Mouse (Mus musculus) mature B cell (primary cell): ENCODE measurements around the gene Mrgprf.

Experiments
- in situ Hi-C: fragments of 300-500 bp; cut with MboI; formaldehyde crosslinking; loops from 2 replicates; pipeline ENCODE4 v1.14.3; 2019

The Mrgprf gene

GRCm38 (mm10) chr7:145300321-145301007 lies at the start of gene Mrgprf:
TSS of gene Mrgprf (plus strand) at chr7:145300828.
- in situ Hi-C loops: no loop called here

GRCm38 (mm10) chr7:145252715-145253476 lies 47.7 kb upstream of the Mrgprf start:
- in situ Hi-C loops: no loop called here

- in situ Hi-C loops: no loop called here
Observed at GRCm38 (mm10) chr7:145253986-145254630, 46.5 kb upstream of the Mrgprf start.

- in situ Hi-C loops: no loop called here
Observed at GRCm38 (mm10) chr7:145256092-145256491, 44.5 kb upstream of the Mrgprf start.

- in situ Hi-C loops: no loop called here
Observed at GRCm38 (mm10) chr7:145264202-145264601, 36.4 kb upstream of the Mrgprf start.

GRCm38 (mm10) chr7:145266011-145266410 lies 34.6 kb upstream of the Mrgprf start:
- in situ Hi-C loops: no loop called here

GRCm38 (mm10) chr7:145268890-145269289 lies 31.7 kb upstream of the Mrgprf start:
- in situ Hi-C loops: no loop called here

GRCm38 (mm10) chr7:145270955-145271354 lies 29.7 kb upstream of the Mrgprf start:
- in situ Hi-C loops: no loop called here

- in situ Hi-C loops: no loop called here
Observed at GRCm38 (mm10) chr7:145275488-145275887, 25.1 kb upstream of the Mrgprf start.

GRCm38 (mm10) chr7:145281396-145281795 lies 19.2 kb upstream of the Mrgprf start:
- in situ Hi-C loops: no loop called here

GRCm38 (mm10) chr7:145283041-145283440 lies 17.6 kb upstream of the Mrgprf start:
- in situ Hi-C loops: no loop called here

GRCm38 (mm10) chr7:145283487-145284187 lies 17.0 kb upstream of the Mrgprf start, which contains the start of gene Tpcn2:
TSS of gene Tpcn2 (minus strand) at chr7:145284011.
- in situ Hi-C loops: no loop called here

GRCm38 (mm10) chr7:145284293-145284692 lies 16.3 kb upstream of the Mrgprf start:
- in situ Hi-C loops: no loop called here

GRCm38 (mm10) chr7:145285476-145285875 lies 15.2 kb upstream of the Mrgprf start:
- in situ Hi-C loops: no loop called here

GRCm38 (mm10) chr7:145287410-145287809 lies 13.2 kb upstream of the Mrgprf start:
- in situ Hi-C loops: no loop called here

- in situ Hi-C loops: no loop called here
Observed at GRCm38 (mm10) chr7:145289302-145289701, 11.3 kb upstream of the Mrgprf start.

GRCm38 (mm10) chr7:145291847-145292246 lies 8.8 kb upstream of the Mrgprf start:
- in situ Hi-C loops: no loop called here

- in situ Hi-C loops: no loop called here
Observed at GRCm38 (mm10) chr7:145292726-145293125, 7.9 kb upstream of the Mrgprf start.

- in situ Hi-C loops: no loop called here
Observed at GRCm38 (mm10) chr7:145293859-145294258, 6.8 kb upstream of the Mrgprf start.

GRCm38 (mm10) chr7:145298666-145299490 lies 1.8 kb upstream of the Mrgprf start:
- in situ Hi-C loops: no loop called here
